Mouse (Mus musculus): Measurements from ENCODE around the gene Ptch1. TPM values are rescaled to one million over a fixed set of nuclear protein-coding genes. Genes with fewer than 3 reads are reported as not detected.

The Ptch1 gene
- polyA plus RNA-seq, 1 experiment, result 24.5 TPM

- DNase-seq (ENCODE audit: low read depth), result no peak
Observed at GRCm38 (mm10) chr13:63499489-63499888, 73.9 kb downstream of the Ptch1 start.

GRCm38 (mm10) chr13:63496646-63497582 lies 76.5 kb downstream of the Ptch1 start, which contains the start of gene Fancc:
Gene Fancc (minus strand): TSS chr13:63497278.
- DNase-seq (ENCODE audit: low read depth), result no peak

- DNase-seq (ENCODE audit: low read depth), result no peak
Observed at GRCm38 (mm10) chr13:63487707-63488042, 85.7 kb downstream of the Ptch1 start.

GRCm38 (mm10) chr13:63486791-63487706 lies 86.3 kb downstream of the Ptch1 start:
- no peak for DNase-seq (ENCODE audit: low read depth)

GRCm38 (mm10) chr13:63475356-63475755 lies 98.0 kb downstream of the Ptch1 start:
- DNase-seq (ENCODE audit: low read depth), result no peak

Other genes with a start within 250 kb of the Ptch1 start
- gene Fancc, start 76.3 kb downstream of the Ptch1 start, polyA plus RNA-seq (2012; rRNA removed), result 6.0 and 6.8 TPM in 2 replicates
- 6.4 and 7.5 TPM in 2 replicates for gene Ercc6l2, start 241.6 kb upstream of the Ptch1 start, polyA plus RNA-seq (2012; rRNA removed)

Data from gonadal fat pad, adult 2 months (tissue).